Mouse (Mus musculus) kidney, embryonic 16.5 days (tissue): ENCODE data around the gene H2-Q10. TPM values are rescaled to one million over a fixed set of nuclear protein-coding genes. Genes with fewer than 3 reads are reported as not detected.
"Not testable (repeated sequence)": the region's sequence is repeated elsewhere in the genome, so short reads cannot be mapped to it uniquely, and the experiment has no call there.

ENCODE experiments used
- ATAC-seq: fragments of 200-750 bp; cut with Nextera tagmentation; 2 replicates; pipeline ENCODE4 v1.8.0; 2017; ENCODE audit warnings: moderate TSS enrichment; ENCODE audit not compliant: low FRiP score, low TSS enrichment
- H3K27ac ChIP-seq: fragments of 300-500 bp; sonication (generic); 2 replicates; pipeline ENCODE4 v1.5.1; 2014; ENCODE audit warnings: low read length
- H3K27me3 ChIP-seq: fragments of 300-500 bp; sonication (generic); 2 replicates; pipeline ENCODE4 v1.6.1; 2014; ENCODE audit warnings: low read length, control low read depth, mixed read lengths; ENCODE audit not compliant: insufficient read depth
- H3K36me3 ChIP-seq: fragments of 300-500 bp; sonication (generic); 2 replicates; pipeline ENCODE4 v1.6.1; 2014; ENCODE audit warnings: low read length, control low read depth, mixed read lengths; ENCODE audit not compliant: insufficient read depth
- H3K4me1 ChIP-seq: fragments of 300-500 bp; sonication (generic); 2 replicates; pipeline ENCODE4 v1.6.1; 2014; ENCODE audit warnings: low read length, control low read depth, mixed read lengths; ENCODE audit not compliant: insufficient read depth
- H3K4me2 ChIP-seq: fragments of 300-500 bp; sonication (generic); replicated peaks from 2 replicates; pipeline ENCODE4 v1.6.1; 2014; ENCODE audit warnings: low read depth, low read length
- H3K4me3 ChIP-seq: fragments of 300-500 bp; sonication (generic); 2 replicates; pipeline ENCODE4 v1.5.1; 2014; ENCODE audit warnings: mild to moderate bottlenecking, low read length
- H3K9ac ChIP-seq: fragments of 300-500 bp; sonication (generic); replicated peaks from 2 replicates; pipeline ENCODE4 v1.6.1; 2014; ENCODE audit warnings: low read length
- H3K9me3 ChIP-seq: fragments of 300-500 bp; sonication (generic); 2 replicates; pipeline ENCODE4 v1.6.1; 2016; ENCODE audit warnings: low read length, control low read depth
- WGBS: fragments of 180-500 bp; shearing (Covaris S2); extraction: QIAGEN DNeasy Blood & Tissue Kit; methylation state at CpG from one replicate; pipeline ENCODE4 v1.1.7; 2014; 5-methylcytosine and 5-hydroxymethylcytosine counted together
- polyA plus RNA-seq: library from polyadenylated mRNA; unstranded; fragments of >200 nt; fragmentation: Nextera tagmentation; extraction: Ambion mirVana; gene quantifications from 2 replicates; pipeline ENCODE4 v1.2.1, GENCODE M21; 2015

H2-Q10 gene
- polyA plus RNA-seq, 1 experiment from 2014 or later, result 1.6 TPM

- not testable (repeated sequence) for H3K4me3 ChIP-seq, H3K4me2 ChIP-seq, H3K4me1 ChIP-seq, H3K27me3 ChIP-seq, H3K27ac ChIP-seq, H3K9ac ChIP-seq, H3K36me3 ChIP-seq, ATAC-seq, H3K9me3 ChIP-seq
- 93% methylated on average over 2 of the region's 2 CpGs for WGBS
Observed at GRCm38 (mm10) chr17:35444510-35444909, 25.4 kb upstream of the H2-Q10 start.

- H3K9ac ChIP-seq, H3K9me3 ChIP-seq, H3K4me3 ChIP-seq, ATAC-seq, H3K36me3 ChIP-seq, H3K27ac ChIP-seq, H3K4me1 ChIP-seq, H3K27me3 ChIP-seq, H3K4me2 ChIP-seq: not testable (repeated sequence)
- WGBS, result no CpG with 5 or more reads among the region's 1 CpGs
Observed at GRCm38 (mm10) chr17:35458247-35458646, 11.6 kb upstream of the H2-Q10 start.

GRCm38 (mm10) chr17:35460513-35461341 lies 9.2 kb upstream of the H2-Q10 start:
- not testable (repeated sequence) for H3K36me3 ChIP-seq, H3K9ac ChIP-seq, H3K27me3 ChIP-seq, H3K4me3 ChIP-seq, ATAC-seq, H3K4me2 ChIP-seq, H3K9me3 ChIP-seq, H3K4me1 ChIP-seq, H3K27ac ChIP-seq
- 71% methylated on average over 1 of the region's 9 CpGs for WGBS

- not testable (repeated sequence) for ATAC-seq, H3K4me1 ChIP-seq, H3K27ac ChIP-seq, H3K4me3 ChIP-seq, H3K9ac ChIP-seq, H3K4me2 ChIP-seq, H3K9me3 ChIP-seq, H3K36me3 ChIP-seq
- 9% methylated on average over 8 of the region's 8 CpGs for WGBS
- H3K27me3 ChIP-seq, result peaks cover 20% of the 10 kb centered on the region
Observed at GRCm38 (mm10) chr17:35465651-35466050, 4.2 kb upstream of the H2-Q10 start.

- WGBS, result 57% methylated on average over 3 of the region's 3 CpGs
- not testable (repeated sequence) for H3K4me2 ChIP-seq, H3K4me3 ChIP-seq, H3K4me1 ChIP-seq, H3K36me3 ChIP-seq, ATAC-seq, H3K9ac ChIP-seq, H3K27ac ChIP-seq, H3K9me3 ChIP-seq
- peaks cover 23% of the 10 kb centered on the region for H3K27me3 ChIP-seq
Observed at GRCm38 (mm10) chr17:35468936-35469335, 953 bp upstream of the H2-Q10 start.

- WGBS, result 1% methylated on average over 9 of the region's 9 CpGs
- no peaks in the 10 kb centered on the region for H3K9me3 ChIP-seq
- no peaks in the 10 kb centered on the region for H3K4me1 ChIP-seq
- no peaks in the 10 kb centered on the region for H3K36me3 ChIP-seq
- no peak overlapping the region for H3K4me3 ChIP-seq
- no peak overlapping the region for H3K4me2 ChIP-seq
- ATAC-seq, result no peak
- H3K9ac ChIP-seq, result no peak overlapping the region
- H3K27me3 ChIP-seq, result no peaks in the 10 kb centered on the region
- no peak overlapping the region for H3K27ac ChIP-seq
Observed at GRCm38 (mm10) chr17:35484066-35484465, 14.2 kb downstream of the H2-Q10 start.

GRCm38 (mm10) chr17:35485702-35486101 lies 15.8 kb downstream of the H2-Q10 start:
- Histone ChIP-seq H3K4me1 (no peaks in the 10 kb centered on the region), H3K9ac (no peak overlapping the region), H3K27me3 (no peaks in the 10 kb centered on the region), H3K4me2 (no peak overlapping the region), H3K36me3 (no peaks in the 10 kb centered on the region), H3K27ac (no peak overlapping the region), H3K9me3 (no peaks in the 10 kb centered on the region), H3K4me3 (no peak overlapping the region)
- no peak for ATAC-seq
- 28% methylated on average over 4 of the region's 4 CpGs for WGBS

GRCm38 (mm10) chr17:35486726-35487125 lies 16.8 kb downstream of the H2-Q10 start:
- H3K27me3 ChIP-seq, result no peaks in the 10 kb centered on the region
- no peaks in the 10 kb centered on the region for H3K9me3 ChIP-seq
- no peak for ATAC-seq

GRCm38 (mm10) chr17:35488041-35488440 lies 18.2 kb downstream of the H2-Q10 start:
- Histone ChIP-seq H3K4me1 (no peaks in the 10 kb centered on the region), H3K9me3 (no peaks in the 10 kb centered on the region), H3K27ac (no peak overlapping the region), H3K4me2 (no peak overlapping the region), H3K27me3 (no peaks in the 10 kb centered on the region), H3K36me3 (no peaks in the 10 kb centered on the region), H3K9ac (no peak overlapping the region), H3K4me3 (no peak overlapping the region)
- WGBS, result 94% methylated on average over 2 of the region's 2 CpGs
- no peak for ATAC-seq

More at GRCm38 (mm10) chr17:35486726-35487125, 16.8 kb downstream of the H2-Q10 start:
- H3K9ac ChIP-seq, result no peak overlapping the region
- H3K4me1 ChIP-seq, result no peaks in the 10 kb centered on the region
- 60% methylated on average over 10 of the region's 10 CpGs for WGBS
- no peak overlapping the region for H3K4me2 ChIP-seq
- no peak overlapping the region for H3K4me3 ChIP-seq
- H3K27ac ChIP-seq, result no peak overlapping the region
- H3K36me3 ChIP-seq, result no peaks in the 10 kb centered on the region

GRCm38 (mm10) chr17:35490320-35490719 lies 20.4 kb downstream of the H2-Q10 start:
- no peaks in the 10 kb centered on the region for H3K4me1 ChIP-seq
- no peaks in the 10 kb centered on the region for H3K27me3 ChIP-seq
- H3K27ac ChIP-seq, result no peak overlapping the region
- no peaks in the 10 kb centered on the region for H3K36me3 ChIP-seq
- no peak overlapping the region for H3K9ac ChIP-seq
- H3K4me2 ChIP-seq, result no peak overlapping the region
- 59% methylated on average over 5 of the region's 5 CpGs for WGBS
- no peak overlapping the region for H3K4me3 ChIP-seq
- no peak for ATAC-seq
- no peaks in the 10 kb centered on the region for H3K9me3 ChIP-seq
